Mouse (Mus musculus): ENCODE data around the gene Trak1. TPM values are rescaled to one million over a fixed set of nuclear protein-coding genes. Genes with fewer than 3 reads are reported as not detected.
A peak's percentile ranks its signal among the peaks of the same experiment; 100 is the strongest.

The Trak1 gene
- polyA plus RNA-seq, 1 experiment from 2014 or later = 5.1 TPM

- TF ChIP-seq EP300 (IDR thresholded peaks at IDR 0.05; ENCODE audit: low read depth) = no peak
- TF ChIP-seq CTCF (IDR thresholded peaks at IDR 0.05; ENCODE audit: low read depth) = no peak
- Histone ChIP-seq H3K4me3 (ENCODE audit: low read depth, low read length) (no peak overlapping the region), H3K36me3 (replicated peaks; ENCODE audit: insufficient read depth, low read length) (peaks cover 19% of the 10 kb centered on the region), H3K9me3 (ENCODE audit: low read length) (no peaks in the 10 kb centered on the region), H3K9ac (replicated peaks) (no peak overlapping the region), H3K4me1 (ENCODE audit: insufficient read depth) (no peaks in the 10 kb centered on the region), H3K27ac (ENCODE audit: low read depth) (no peak overlapping the region), H3K4me2 (ENCODE audit: low read depth, low read length) (no peak overlapping the region), H3K27me3 (ENCODE audit: insufficient read depth, low read length) (no peaks in the 10 kb centered on the region)
- DNase-seq = no peak
- 92% methylated on average over 6 of the region's 6 CpGs for WGBS (ENCODE audit: insufficient replicate concordance)
- ATAC-seq = no peak
Measured at GRCm38 (mm10) chr9:121469711-121470110, 172.4 kb downstream of the Trak1 start.

GRCm38 (mm10) chr9:121474771-121475170 is 177.5 kb downstream of the Trak1 start:
- 77% methylated on average over 5 of the region's 5 CpGs for WGBS (ENCODE audit: insufficient replicate concordance)
- no peaks in the 10 kb centered on the region for H3K4me1 ChIP-seq (ENCODE audit: insufficient read depth)
- H3K9me3 ChIP-seq (ENCODE audit: low read length) = no peaks in the 10 kb centered on the region
- H3K27ac ChIP-seq (ENCODE audit: low read depth) = no peak overlapping the region
- TF ChIP-seq CTCF (IDR thresholded peaks at IDR 0.05; ENCODE audit: low read depth) = peak; percentile 51
- TF ChIP-seq EP300 (IDR thresholded peaks at IDR 0.05; ENCODE audit: low read depth) = no peak
- H3K36me3 ChIP-seq (replicated peaks; ENCODE audit: insufficient read depth, low read length) = peaks cover 6% of the 10 kb centered on the region; the same call in 1 of the 2 replicates
- ATAC-seq (no peak), DNase-seq (no peak)
- H3K4me2 ChIP-seq (ENCODE audit: low read depth, low read length) = no peak overlapping the region
- no peak overlapping the region for H3K4me3 ChIP-seq (ENCODE audit: low read depth, low read length)
- no peak overlapping the region for H3K9ac ChIP-seq (replicated peaks)
- no peaks in the 10 kb centered on the region for H3K27me3 ChIP-seq (ENCODE audit: insufficient read depth, low read length)

GRCm38 (mm10) chr9:121475488-121476452 is 178.5 kb downstream of the Trak1 start:
- no peak for ATAC-seq
- H3K27me3 ChIP-seq (ENCODE audit: insufficient read depth, low read length) = no peaks in the 10 kb centered on the region
- TF ChIP-seq CTCF (IDR thresholded peaks at IDR 0.05; ENCODE audit: low read depth) (no peak), EP300 (IDR thresholded peaks at IDR 0.05; ENCODE audit: low read depth) (no peak)
- peaks cover 6% of the 10 kb centered on the region; the same call in 1 of the 2 replicates for H3K36me3 ChIP-seq (replicated peaks; ENCODE audit: insufficient read depth, low read length)
- H3K9me3 ChIP-seq (ENCODE audit: low read length) = no peaks in the 10 kb centered on the region
- 66% methylated on average over 16 of the region's 16 CpGs for WGBS (ENCODE audit: insufficient replicate concordance)
- H3K27ac ChIP-seq (ENCODE audit: low read depth) = no peak overlapping the region
- no peak overlapping the region for H3K4me3 ChIP-seq (ENCODE audit: low read depth, low read length)
- no peak overlapping the region for H3K9ac ChIP-seq (replicated peaks)
- H3K4me2 ChIP-seq (ENCODE audit: low read depth, low read length) = no peak overlapping the region
- H3K4me1 ChIP-seq (ENCODE audit: insufficient read depth) = no peaks in the 10 kb centered on the region
- no peak for DNase-seq

- H3K9ac ChIP-seq (replicated peaks) = no peak overlapping the region
- 15% methylated on average over 15 of the region's 15 CpGs for WGBS (ENCODE audit: insufficient replicate concordance)
- peaks cover 5% of the 10 kb centered on the region; the same call in 1 of the 2 replicates for H3K36me3 ChIP-seq (replicated peaks; ENCODE audit: insufficient read depth, low read length)
- peak overlapping the region; percentile 48 for H3K4me2 ChIP-seq (ENCODE audit: low read depth, low read length)
- H3K27ac ChIP-seq (ENCODE audit: low read depth) = no peak overlapping the region
- H3K4me3 ChIP-seq (ENCODE audit: low read depth, low read length) = no peak overlapping the region
- no peaks in the 10 kb centered on the region for H3K9me3 ChIP-seq (ENCODE audit: low read length)
- H3K4me1 ChIP-seq (ENCODE audit: insufficient read depth) = no peaks in the 10 kb centered on the region
- TF ChIP-seq EP300 (IDR thresholded peaks at IDR 0.05; ENCODE audit: low read depth) (no peak), CTCF (IDR thresholded peaks at IDR 0.05; ENCODE audit: low read depth) (peak; percentile 82)
- peak; percentile 72 for DNase-seq
- peak; percentile 56; the same call in 1 of the 2 replicates for ATAC-seq
- H3K27me3 ChIP-seq (ENCODE audit: insufficient read depth, low read length) = no peaks in the 10 kb centered on the region
Measured at GRCm38 (mm10) chr9:121477305-121477911, 180.1 kb downstream of the Trak1 start.

- Histone ChIP-seq H3K4me3 (ENCODE audit: low read depth, low read length) (no peak overlapping the region), H3K27me3 (ENCODE audit: insufficient read depth, low read length) (no peaks in the 10 kb centered on the region), H3K27ac (ENCODE audit: low read depth) (no peak overlapping the region), H3K36me3 (replicated peaks; ENCODE audit: insufficient read depth, low read length) (no peaks in the 10 kb centered on the region), H3K4me2 (ENCODE audit: low read depth, low read length) (no peak overlapping the region), H3K9me3 (ENCODE audit: low read length) (no peaks in the 10 kb centered on the region), H3K4me1 (ENCODE audit: insufficient read depth) (no peaks in the 10 kb centered on the region), H3K9ac (replicated peaks) (no peak overlapping the region)
- ATAC-seq (peak; percentile 59; the same call in 1 of the 2 replicates), DNase-seq (peak; percentile 68)
- no peak for TF ChIP-seq EP300 (IDR thresholded peaks at IDR 0.05; ENCODE audit: low read depth)
- peak; percentile 91 for TF ChIP-seq CTCF (IDR thresholded peaks at IDR 0.05; ENCODE audit: low read depth)
- 21% methylated on average over 5 of the region's 5 CpGs for WGBS (ENCODE audit: insufficient replicate concordance)
Measured at GRCm38 (mm10) chr9:121479453-121479852, 182.2 kb downstream of the Trak1 start.

GRCm38 (mm10) chr9:121487216-121487615 is 189.9 kb downstream of the Trak1 start:
- Histone ChIP-seq H3K27ac (ENCODE audit: low read depth) (no peak overlapping the region), H3K9ac (replicated peaks) (no peak overlapping the region), H3K36me3 (replicated peaks; ENCODE audit: insufficient read depth, low read length) (no peaks in the 10 kb centered on the region), H3K9me3 (ENCODE audit: low read length) (no peaks in the 10 kb centered on the region), H3K4me3 (ENCODE audit: low read depth, low read length) (no peak overlapping the region), H3K27me3 (ENCODE audit: insufficient read depth, low read length) (no peaks in the 10 kb centered on the region), H3K4me1 (ENCODE audit: insufficient read depth) (no peaks in the 10 kb centered on the region), H3K4me2 (ENCODE audit: low read depth, low read length) (no peak overlapping the region)
- DNase-seq = no peak
- WGBS (ENCODE audit: insufficient replicate concordance) = 68% methylated on average over 7 of the region's 7 CpGs
- ATAC-seq = no peak
- no peak for TF ChIP-seq EP300 (IDR thresholded peaks at IDR 0.05; ENCODE audit: low read depth)
- TF ChIP-seq CTCF (IDR thresholded peaks at IDR 0.05; ENCODE audit: low read depth) = no peak

Measured in liver, postnatal 0 days (tissue).